Mouse (Mus musculus): Measurements from ENCODE around the gene Dazap2.

GRCm38 (mm10) chr15:100627287-100627686 lies 12.1 kb downstream of the Dazap2 start:
- no peak for TF ChIP-seq EP300 (IDR thresholded peaks at IDR 0.05; ENCODE audit: low read depth in 1 of 2, low read length in 2 of 2)
- no peak for TF ChIP-seq CTCF (IDR thresholded peaks at IDR 0.05 in 2 of 3, conservative IDR thresholded peaks at IDR 0.05 in 1 of 3; ENCODE audit: control insufficient read depth in 1 of 3, insufficient read depth in 1 of 3, low read depth in 2 of 3, low read length in 3 of 3, poor library complexity in 1 of 3, severe bottlenecking in 1 of 3)
- no peak for TF ChIP-seq RAD21 (IDR thresholded peaks at IDR 0.05; ENCODE audit: low read depth, low read length)
- no peak for TF ChIP-seq POLR2A (IDR thresholded peaks at IDR 0.05; ENCODE audit: control insufficient read depth in 1 of 2, insufficient read depth in 1 of 2, low read depth in 1 of 2, low read length in 2 of 2, poor library complexity in 1 of 2)
- TF ChIP-seq KAT2A (conservative IDR thresholded peaks at IDR 0.05; ENCODE audit: low read depth, low read length), result no peak
- TF ChIP-seq HCFC1 (IDR thresholded peaks at IDR 0.05; ENCODE audit: low read depth, low read length), result no peak

Measured in MEL (cell line).